Mouse (Mus musculus) ovary, postnatal 14 days (tissue): ENCODE results near the gene Zc3h10.
"Not testable (repeated sequence)": the region's sequence is repeated elsewhere in the genome, so short reads cannot be mapped to it uniquely, and the experiment has no call there.

ENCODE experiments used
- DNase-seq: peaks from one replicate; pipeline ENCODE4 v3.0.0; 2022; ENCODE audit warnings: low spot score

Zc3h10 gene

DNA sequence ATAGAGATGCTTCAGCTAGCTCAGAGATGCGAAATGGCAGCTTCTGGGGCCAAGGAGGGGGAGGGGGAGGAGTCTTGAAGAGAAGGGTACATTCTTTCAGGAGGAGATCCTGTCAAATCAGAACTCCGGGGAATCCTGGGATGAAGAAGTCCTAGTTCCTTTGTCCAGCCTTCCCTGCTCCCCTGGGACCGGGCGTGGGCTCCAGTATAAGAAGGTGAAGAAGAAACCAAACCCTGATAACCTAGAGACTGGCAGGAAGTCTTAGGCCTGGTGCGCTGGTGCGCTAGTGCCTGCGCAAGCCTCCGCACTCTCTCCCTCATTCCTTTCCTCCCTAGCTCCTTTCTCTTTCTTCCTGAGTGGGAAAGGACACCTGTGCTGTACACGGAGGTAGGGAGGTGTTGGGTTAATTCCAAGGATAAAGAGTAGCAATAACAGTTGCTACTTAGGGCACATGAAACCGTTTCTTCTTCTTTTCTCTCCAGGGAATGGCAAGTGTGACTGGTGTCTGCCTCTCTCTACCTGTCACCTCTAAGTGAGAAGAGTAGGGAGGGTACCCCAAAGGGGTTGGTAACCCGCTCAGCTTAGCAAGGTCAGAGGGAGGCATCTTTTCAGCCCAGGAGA is 23.4 kb downstream of the Zc3h10 start:
- DNase-seq = no peak

DNA sequence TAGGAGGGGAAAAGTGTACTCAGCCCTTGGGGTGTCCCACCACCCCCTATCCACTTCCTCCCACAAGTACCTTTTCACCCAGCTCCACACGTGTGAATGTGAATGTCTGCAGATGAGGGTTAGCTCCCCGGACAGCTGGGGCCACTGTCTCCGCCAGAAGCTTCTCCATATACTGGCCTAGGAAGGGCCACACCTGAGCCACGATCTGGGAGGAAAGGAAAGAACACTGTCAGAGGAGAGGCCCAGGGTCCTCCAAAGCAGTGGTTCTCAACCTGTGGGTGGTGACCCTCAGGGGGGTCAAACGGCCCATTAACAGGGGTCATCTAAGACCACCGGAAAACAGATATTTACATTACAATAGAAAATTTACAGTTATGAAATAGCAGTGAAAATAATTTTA is 25.2 kb downstream of the Zc3h10 start:
- no peak for DNase-seq

DNA sequence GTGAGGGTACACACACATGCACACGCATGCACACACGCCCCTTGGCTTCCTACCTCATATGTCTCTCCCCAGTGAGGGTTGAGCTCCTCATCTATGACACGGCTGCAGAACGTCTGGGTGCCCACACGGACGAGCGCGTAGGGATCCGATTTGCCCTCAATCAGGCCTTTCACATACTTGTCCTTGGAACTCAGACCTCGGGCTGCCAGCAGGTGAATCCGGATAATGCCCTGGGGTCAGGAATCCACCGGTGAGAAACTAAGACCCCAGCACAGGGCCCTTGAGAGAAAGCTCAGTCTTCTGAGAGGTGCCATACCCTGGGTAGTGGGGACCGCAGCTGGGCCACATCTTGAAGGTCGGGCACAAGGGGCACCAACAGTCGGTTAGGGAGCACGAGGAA is 27.0 kb downstream of the Zc3h10 start:
- no peak for DNase-seq

DNA sequence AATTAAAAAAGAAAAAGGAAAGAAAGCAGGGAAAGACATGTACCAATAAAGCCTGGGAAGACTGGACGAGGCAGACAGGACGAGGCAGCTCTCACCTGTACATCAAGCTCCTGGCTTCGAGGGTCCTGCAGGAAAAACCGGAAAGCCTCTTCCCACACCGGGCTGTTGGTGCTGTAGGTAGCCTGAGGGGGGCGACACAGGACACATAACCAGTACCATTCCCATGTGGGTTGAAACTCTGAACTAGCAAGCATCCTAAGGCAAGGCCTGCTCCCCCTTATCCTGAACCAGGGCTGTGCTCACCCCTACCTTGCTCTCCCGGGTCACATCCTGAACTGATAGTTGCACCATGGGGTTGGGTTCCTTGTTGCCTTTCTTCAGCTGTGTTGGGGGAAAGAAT is 28.7 kb downstream of the Zc3h10 start:
- DNase-seq = no peak

DNA sequence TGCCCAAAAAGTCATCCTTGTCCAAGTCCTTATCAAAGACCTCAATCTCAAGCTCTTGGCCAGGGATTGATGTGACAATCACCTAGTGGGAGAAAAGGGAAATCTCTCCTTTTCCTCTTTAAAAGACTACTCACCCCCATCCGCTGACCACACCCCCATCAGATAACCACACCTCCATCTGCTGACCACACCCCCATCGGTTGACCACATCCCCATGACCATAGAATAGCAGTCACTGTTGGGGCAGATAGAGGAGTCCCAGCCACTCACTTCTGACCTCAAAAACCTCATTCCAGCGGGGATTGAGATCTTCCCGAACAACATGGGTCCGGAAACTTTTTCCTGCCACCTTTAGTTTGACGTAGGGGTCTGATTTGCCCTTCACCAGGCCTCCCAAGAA is 30.9 kb downstream of the Zc3h10 start:
- no peak for DNase-seq

DNA sequence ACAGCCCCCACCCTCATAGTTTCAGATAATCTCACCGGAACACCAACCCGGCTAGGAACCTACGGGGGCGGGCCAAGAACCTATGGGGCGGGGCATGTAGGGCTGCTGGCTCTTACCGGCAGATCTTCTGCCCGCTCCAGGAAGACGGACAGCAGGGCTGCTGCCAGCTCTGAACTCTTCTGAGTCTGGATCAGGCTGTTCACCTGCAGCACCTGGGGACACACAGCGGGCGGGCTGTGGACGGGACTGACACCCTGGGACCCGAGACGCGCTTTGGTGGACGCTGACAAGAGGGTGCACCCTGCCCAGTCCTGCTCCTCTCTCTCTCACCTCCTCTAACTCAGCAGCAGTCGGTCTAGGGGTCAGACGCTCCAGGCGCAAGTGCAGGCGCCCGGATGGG is 31.5 kb downstream of the Zc3h10 start:
- DNase-seq = no peak

DNA sequence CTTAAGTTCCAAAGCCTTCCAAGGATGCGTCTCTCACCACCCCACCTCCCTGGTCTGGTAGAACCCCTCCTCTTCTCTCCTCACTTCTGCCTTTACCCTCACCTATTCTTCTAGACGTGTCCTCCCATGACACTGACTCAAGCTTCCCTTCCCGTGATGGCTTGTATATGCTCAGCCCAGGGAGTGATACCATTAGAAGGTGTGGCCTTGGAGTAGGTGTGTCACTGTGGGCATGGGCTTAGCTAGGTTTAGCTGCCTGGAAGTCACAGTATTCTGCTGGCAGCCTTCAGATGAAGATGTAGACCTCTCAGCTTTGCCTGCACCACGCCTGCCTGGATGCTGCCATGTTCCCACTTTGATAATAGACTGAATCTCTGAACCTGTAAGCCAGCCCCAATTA is 32.5 kb downstream of the Zc3h10 start:
- DNase-seq = no peak

DNA sequence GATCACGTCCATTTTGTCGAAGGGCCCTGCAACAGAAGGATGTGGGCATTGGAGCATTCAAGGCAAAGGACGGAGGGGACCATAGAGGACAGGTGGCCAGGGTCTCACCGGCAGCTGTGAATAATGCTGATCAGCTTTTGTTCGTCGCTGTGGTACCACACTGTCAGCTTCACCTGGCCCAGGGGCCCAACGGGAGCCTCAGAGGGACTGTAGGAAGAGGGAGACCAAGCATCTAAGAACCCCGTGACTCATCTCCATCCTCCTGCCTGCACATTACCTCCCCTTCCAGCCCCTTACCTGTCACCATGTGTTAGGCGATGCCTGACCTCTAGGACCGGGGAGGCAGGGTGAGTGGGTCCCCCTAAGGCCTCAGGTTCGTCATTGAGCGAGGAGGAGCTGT is 35.8 kb downstream of the Zc3h10 start:
- DNase-seq = no peak

DNA sequence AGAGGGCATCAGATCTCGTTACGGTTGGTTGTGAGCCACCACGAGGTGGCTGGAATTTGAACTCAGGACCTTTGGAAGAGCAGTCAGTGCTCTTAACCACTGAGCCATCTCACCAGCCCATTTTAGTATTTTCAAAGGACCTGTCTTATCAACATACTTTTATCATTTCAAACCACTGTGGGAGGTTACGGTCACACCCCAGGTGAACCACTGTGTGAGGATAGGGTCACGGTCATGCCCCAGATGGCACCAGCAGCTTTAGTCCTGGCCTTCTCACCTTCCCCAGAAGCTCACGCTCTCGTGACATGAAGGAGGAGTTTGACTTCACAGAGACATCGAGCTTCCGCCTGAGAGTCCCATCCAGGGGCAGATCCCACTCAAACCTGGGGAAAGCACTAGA is 36.4 kb downstream of the Zc3h10 start:
- DNase-seq = no peak

DNA sequence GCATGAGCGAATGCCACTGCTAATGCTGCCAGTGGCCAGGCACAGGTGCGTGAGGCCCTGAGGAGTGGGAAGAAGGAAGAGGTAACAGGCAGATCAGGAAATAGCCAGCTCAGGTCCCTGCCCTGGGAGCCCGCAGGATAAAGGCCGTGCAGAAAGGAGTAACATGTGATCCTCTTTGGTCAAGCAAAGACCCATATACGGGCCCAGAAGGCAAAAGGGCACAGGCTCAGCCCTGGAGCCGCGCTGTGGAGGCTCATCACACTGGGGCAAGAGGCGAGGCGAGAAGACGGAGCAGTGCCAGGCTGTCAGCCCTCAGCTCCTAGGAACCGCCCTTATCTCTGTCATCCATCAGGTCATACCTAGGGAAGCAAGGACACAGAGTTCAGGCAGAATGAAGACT is 37.3 kb downstream of the Zc3h10 start:
- no peak for DNase-seq

DNA sequence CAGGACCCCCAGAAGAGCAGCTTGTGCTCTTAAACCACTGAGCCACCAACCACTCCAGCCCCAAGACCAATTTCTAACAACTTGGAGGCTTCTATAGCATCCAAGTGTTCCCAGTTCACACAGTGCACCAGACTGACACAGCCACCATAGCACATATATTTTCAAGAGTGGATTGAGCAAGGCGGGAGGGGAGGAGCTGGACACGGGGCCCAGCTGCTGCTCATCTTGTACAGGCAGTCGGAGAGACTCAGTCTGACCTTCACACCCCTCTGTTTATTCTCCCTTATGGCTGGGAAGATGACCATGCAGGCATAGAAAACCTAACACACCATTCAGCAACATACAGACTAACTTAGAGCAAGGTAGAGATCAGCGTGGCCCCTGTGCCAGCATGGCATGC is 37.7 kb downstream of the Zc3h10 start:
- no peak for DNase-seq

DNA sequence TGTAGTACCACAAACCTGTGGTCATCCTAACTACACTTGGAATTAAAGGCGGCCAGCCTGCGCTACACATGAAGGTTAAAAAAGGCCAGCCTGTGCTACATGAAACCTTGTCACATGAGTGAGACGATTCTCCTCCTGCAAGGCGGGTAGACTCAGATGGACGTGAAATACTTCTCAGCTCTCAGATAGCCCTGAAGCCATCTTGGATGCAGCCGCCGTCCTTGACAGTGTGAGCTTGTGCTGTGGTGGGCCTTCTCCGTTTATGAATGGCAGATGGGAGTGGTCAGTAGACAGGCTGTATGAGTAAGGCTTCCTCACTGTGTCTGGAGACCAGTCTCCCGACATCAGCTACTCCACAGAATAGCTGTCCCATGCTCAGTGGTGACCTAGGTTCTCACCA is 38.4 kb downstream of the Zc3h10 start:
- no peak for DNase-seq

DNA sequence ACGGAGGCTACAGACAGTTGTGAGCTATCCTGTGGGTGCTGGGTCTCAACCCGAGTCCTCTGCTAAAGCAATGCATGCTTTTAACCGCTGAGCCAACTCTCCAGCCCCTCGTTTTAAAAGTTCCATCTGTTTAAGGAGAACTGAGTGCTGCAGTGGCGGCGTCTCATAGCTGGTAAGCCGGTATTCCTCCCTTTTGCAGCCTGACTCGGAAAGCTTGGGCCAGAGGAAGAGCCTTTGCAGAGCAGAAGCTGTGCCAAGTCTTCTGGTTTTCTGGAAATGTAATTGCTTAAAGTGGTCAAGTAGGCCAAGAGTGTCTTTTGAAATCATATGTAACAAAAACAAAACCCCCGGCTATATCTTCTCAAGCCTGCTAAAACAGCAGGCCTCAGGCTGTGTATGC is 39.3 kb downstream of the Zc3h10 start:
- DNase-seq = no peak

DNA sequence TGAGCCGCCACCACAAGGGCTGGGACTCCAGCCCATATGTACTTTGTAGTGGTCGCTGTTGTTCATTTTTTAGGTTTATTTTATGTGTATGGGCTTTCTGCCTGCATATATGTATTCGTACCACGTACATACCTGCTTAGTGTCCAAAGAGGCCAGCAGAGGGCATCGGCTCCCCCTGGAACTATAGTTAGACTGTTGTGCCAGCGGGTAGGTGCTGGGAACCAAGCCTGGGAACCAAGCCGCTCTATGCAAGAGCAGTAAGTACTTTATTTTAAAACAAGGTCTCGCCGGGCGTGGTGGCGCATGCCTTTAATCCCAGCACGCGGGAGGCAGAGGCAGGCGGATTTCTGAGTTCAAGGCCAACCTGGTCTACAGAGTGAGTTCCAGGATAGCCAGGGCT is 41.6 kb downstream of the Zc3h10 start:
- DNase-seq = no peak

DNA sequence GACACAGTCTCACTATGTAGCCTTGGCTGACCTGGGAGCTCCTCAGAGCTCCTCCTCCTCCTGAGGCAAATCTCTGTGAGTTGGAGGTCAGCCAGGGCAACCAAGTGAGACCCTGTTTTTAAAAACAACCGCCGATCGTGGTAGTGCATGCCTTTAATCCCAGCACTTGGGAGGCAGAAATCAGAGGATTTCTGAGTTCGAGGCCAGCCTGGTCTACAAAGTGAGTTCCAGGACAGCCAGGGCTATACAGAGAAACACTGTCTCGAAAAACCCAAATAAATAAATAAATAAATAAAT is 42.3 kb downstream of the Zc3h10 start:
- DNase-seq = not testable (repeated sequence)

DNA sequence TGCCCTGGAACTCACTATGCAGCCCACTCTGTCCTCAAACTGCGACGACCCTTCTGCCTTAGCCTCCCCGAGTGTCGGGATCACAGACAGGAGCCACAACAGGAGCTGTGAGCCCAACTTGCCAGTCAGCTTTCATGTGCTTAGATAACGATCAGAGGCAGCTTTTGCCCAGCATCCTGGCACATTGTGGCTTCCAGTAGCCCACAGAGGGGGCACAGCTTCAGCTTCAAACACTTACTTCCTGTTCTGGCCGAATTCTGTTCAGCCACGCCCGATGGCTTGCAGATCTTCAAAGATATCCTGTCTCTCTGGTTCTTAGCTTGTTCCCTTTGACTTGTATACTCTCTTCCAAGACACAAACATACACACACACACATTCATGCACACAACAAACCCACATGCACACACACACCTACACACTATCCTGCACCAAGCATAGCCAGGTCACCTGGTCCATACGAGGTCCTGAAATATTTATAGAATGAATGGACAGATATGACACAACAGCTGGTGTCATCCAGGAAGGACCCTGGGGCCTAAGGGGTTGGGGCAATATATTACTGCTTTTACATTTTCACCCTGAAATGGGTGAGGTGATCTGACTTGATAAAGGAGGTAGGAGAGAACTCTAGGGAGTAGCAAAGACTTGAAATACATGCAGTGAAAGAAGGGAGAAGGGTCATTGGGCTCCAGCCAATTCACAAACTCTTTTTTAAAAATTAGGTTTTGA is 42.8 kb downstream of the Zc3h10 start:
- no peak for DNase-seq

DNA sequence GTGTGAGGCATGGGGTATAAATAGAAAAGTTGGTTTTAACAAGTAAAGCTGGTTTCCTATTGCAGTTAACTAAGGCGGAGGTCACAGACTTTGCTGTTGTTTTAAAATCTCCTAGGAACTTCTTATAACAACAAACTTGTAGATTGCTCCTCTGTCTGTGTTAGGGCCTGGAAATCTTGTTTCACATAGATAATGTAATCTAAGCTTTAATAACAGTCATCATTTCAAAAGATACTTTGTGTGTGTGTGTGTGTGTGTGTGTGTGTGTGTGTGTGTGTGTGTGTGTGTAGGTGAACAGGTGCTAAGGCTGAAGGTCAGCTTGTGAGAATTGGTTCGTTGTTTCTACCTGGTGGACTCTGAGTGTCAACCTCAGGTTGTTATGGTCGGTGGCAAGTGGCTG is 43.6 kb downstream of the Zc3h10 start:
- DNase-seq = no peak

DNA sequence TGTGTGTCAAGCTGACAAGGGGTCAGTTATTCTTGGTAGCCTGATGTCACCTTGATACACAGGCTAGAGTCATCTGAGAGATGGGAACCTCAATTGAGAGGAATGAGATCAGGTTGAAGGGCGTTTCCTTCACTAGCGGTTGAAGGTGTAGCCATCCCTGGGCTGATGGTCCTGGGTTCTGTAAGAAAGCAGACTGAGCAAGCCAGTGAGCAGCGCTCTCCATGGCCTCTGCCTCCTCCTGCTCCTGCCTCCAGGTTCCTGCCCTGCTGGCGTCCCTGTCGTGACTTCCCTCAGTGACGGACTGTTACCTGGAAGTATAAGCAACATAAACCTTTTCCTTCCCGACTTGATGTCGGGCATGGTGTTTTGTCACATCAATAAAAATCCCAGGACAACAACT is 44.0 kb downstream of the Zc3h10 start:
- DNase-seq = no peak

DNA sequence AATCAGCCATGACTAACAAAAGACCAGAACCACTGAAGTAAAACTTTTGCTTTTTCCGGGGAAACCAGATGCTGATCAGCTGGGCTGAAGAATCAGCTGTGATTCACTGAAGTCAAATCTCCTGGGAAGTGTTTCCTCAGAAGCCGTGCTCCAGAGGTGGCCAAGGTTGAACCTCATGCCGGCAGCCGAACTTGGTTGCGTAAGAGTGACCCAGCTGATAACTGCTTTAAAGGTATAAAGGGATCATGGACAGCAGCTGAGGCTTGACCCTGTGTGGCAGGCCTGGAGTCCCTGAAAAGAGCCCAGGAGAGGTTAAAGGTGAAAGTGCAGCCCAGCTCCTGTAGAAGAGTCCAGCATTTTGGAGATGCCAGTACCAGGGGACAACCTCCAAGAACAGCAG is 45.2 kb downstream of the Zc3h10 start:
- DNase-seq = no peak

DNA sequence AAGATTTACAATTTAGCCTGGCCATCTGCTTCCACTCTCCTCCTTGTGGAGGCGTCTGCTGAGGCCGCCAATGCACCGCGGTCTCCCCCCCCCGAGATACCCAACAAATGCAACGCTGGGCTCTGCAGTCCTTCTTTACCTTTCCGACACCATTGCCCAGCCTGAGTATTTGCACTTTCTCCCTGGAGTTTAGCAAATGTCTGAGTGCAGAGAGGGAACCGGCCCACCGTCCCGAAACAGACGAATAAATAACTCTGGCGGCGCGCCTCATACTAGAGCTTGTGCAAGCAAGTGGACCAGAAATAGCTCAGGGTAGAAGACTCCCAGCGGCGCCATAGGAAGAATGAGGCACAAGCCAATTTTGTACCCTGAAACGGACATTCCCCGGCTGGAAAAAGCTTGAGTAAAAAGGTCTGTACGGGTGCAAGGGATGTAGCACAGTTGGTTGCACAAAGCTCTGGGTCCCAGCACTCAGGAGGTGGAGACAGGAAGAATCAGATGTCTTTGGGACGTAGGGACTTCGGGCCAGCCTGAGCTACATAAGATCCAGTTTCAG is 48.4 kb downstream of the Zc3h10 start:
- peak; percentile 49 for DNase-seq

DNA sequence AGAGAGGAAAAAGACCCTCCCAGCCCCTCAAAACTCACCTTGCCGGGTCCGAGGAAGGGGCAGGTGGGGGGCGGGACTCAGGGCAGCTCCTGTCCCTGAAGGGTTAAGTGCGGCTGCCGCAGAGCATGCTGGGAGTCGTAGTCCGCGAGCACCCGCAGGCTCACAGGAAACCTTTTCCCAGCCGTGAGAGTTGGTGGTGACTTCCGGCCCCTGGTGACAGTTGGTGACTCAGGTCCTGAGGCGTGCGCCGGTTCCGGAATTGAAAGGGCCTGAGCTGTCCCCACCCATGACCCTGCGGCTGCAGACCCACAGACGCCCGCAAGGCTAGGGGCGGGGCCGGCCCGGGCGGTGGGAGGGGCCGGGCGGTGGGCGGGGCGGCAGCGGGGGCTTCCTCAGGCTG is 49.0 kb downstream of the Zc3h10 start, which contains the start of gene Myl6b:
Gene Myl6b (minus strand): TSS at position 96 of the 400 bp plus-strand sequence.
- peak; percentile 82 for DNase-seq

DNA sequence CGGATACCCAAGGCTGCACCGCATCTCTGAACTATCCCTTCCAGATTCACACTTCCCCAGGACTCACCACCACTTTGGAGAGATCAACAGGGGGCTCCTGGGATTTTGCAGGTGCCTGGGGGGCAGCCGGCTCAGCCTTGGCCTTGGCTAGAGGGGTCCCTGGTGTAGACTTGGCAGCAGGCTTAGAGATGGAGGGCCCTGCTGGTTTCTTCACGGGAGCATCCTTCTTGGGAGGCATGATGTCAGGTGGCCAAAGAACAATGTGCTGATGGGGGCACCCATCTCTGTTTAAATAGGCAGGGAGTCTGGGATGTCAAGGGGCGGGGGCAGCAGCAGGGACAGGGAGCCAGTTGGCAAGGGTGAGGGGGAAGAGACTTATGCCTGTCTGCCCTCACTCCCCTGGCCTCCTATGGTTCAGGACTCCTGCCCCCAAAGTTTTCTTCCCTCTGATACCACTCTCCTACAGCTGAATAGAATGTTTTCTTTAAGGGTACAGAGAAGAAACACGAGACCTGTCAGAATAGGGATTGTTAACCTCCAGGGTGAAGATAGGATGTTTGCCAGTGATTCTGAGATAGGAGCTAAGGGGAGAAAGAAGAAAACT is 50.3 kb downstream of the Zc3h10 start:
- no peak for DNase-seq

DNA sequence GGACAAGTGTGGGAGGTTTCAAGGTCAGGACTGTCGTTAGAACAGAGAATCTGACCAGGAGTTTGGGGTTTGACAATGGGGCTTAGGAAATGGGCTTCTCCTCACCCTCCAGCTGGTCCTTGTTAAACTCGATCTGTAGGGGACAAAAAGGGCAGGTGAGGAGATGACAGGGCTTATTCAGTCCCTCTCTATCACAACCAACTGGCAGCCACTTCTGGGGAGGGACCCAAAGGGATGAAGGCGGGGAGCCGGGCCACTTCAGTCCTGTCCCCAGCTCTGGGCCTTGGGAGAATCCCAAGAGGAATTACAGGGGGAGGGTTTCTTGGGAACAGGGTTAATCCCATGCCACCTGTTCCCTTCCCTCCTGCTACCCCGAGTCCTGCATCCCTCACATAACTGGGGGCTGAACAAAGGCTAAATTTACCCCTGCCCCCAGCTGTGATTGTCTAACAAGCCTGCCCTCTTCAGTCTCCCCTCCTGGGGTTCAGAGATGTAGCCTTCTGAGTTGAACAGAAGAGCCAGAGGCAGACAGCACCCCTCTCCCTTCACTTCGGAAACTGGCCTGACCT is 51.0 kb downstream of the Zc3h10 start:
- no peak for DNase-seq
